Mouse (Mus musculus) intestine, embryonic 14.5 days (tissue): ENCODE data around the gene Aars2. TPM values are rescaled to one million over a fixed set of nuclear protein-coding genes. Genes with fewer than 3 reads are reported as not detected.

Source experiments
- ATAC-seq: fragments of 200-750 bp; cut with Nextera tagmentation; replicated peaks from 2 replicates; pipeline ENCODE4 v1.8.0; 2017; ENCODE audit warnings: low read depth, moderate number of reproducible peaks, moderate TSS enrichment, moderate library complexity; ENCODE audit not compliant: low FRiP score, low TSS enrichment
- DNase-seq: peaks from one replicate; pipeline ENCODE4 v3.0.0-alpha.2; 2018; ENCODE audit warnings: low spot score
- H3K27ac ChIP-seq: fragments of 300-500 bp; sonication (generic); 2 replicates; pipeline ENCODE4 v1.5.1; 2014; ENCODE audit warnings: low read depth, mild to moderate bottlenecking, control low read depth
- H3K27me3 ChIP-seq: fragments of 300-500 bp; sonication (generic); replicated peaks from 2 replicates; pipeline ENCODE4 v1.6.1; 2014; ENCODE audit warnings: low read length, control low read depth; ENCODE audit not compliant: control insufficient read depth, insufficient read depth
- H3K36me3 ChIP-seq: fragments of 300-500 bp; sonication (generic); 2 replicates; pipeline ENCODE4 v1.6.1; 2014; ENCODE audit warnings: low read length, control low read depth; ENCODE audit not compliant: control insufficient read depth, insufficient read depth
- H3K4me1 ChIP-seq: fragments of 300-500 bp; sonication (generic); replicated peaks from 2 replicates; pipeline ENCODE4 v1.6.1; 2014; ENCODE audit warnings: low read length, control low read depth, mixed read lengths; ENCODE audit not compliant: control insufficient read depth, insufficient read depth
- H3K4me2 ChIP-seq: fragments of 300-500 bp; sonication (generic); 2 replicates; pipeline ENCODE4 v1.6.1; 2014; ENCODE audit warnings: low read length
- H3K4me3 ChIP-seq: fragments of 300-500 bp; sonication (generic); 2 replicates; pipeline ENCODE4 v1.5.1; 2014; ENCODE audit warnings: low read depth, low read length, control low read depth, mixed read lengths
- H3K9ac ChIP-seq: fragments of 300-500 bp; sonication (generic); 2 replicates; pipeline ENCODE4 v1.6.1; 2014; ENCODE audit warnings: mild to moderate bottlenecking, low read length
- H3K9me3 ChIP-seq: fragments of 300-500 bp; sonication (generic); 2 replicates; pipeline ENCODE4 v1.6.1; 2016; ENCODE audit warnings: low read length, control low read depth; ENCODE audit not compliant: control insufficient read depth
- WGBS: fragments of 180-500 bp; shearing (Covaris S2); extraction: QIAGEN DNeasy Blood & Tissue Kit; methylation state at CpG from one replicate; pipeline ENCODE4 v1.1.7; 2014; 5-methylcytosine and 5-hydroxymethylcytosine counted together
- polyA plus RNA-seq: library from polyadenylated mRNA; unstranded; fragments of >200 nt; fragmentation: Nextera tagmentation; extraction: Ambion mirVana; gene quantifications from 2 replicates; pipeline ENCODE4 v1.2.1, GENCODE M21; 2014

The Aars2 gene
- polyA plus RNA-seq, 1 experiment from 2014 or later = 17.3 TPM

- Histone ChIP-seq H3K27me3 (no peaks in the 10 kb centered on the region), H3K9me3 (no peaks in the 10 kb centered on the region), H3K4me2 (no peak overlapping the region), H3K4me1 (peaks cover 21% of the 10 kb centered on the region), H3K36me3 (peaks cover 33% of the 10 kb centered on the region), H3K4me3 (0 out of 2 replicates have a peak overlapping the region, but pooled peaks have one; percentile 75), H3K9ac (no peak overlapping the region), H3K27ac (no peak overlapping the region)
- ATAC-seq (no peak), DNase-seq (no peak)
- 71% methylated on average over 12 of the region's 12 CpGs for WGBS
These were observed 56.6 kb downstream of the Aars2 start for GRCm38 (mm10) chr17:45563216-45563615.

GRCm38 (mm10) chr17:45563655-45564530 is 57.3 kb downstream of the Aars2 start, which contains the start of gene Slc35b2:
Gene Slc35b2 (plus strand): TSS chr17:45563874.
- Histone ChIP-seq H3K4me3 (peak within 1 kb of the TSS; percentile 75), H3K36me3 (peaks cover 39% of the 10 kb centered on the region), H3K27me3 (no peaks in the 10 kb centered on the region), H3K4me2 (peak within 1 kb of the TSS; percentile 93), H3K27ac (peak within 1 kb of the TSS; percentile 82), H3K9me3 (no peaks in the 10 kb centered on the region), H3K9ac (peak within 1 kb of the TSS; percentile 90), H3K4me1 (peaks cover 21% of the 10 kb centered on the region)
- DNase-seq (peak; percentile 94), ATAC-seq (peak; percentile 70)
- under 1% methylated on average over 60 of the region's 61 CpGs for WGBS

- H3K36me3 ChIP-seq = peaks cover 47% of the 10 kb centered on the region
- H3K27me3 ChIP-seq = no peaks in the 10 kb centered on the region
- H3K9me3 ChIP-seq = no peaks in the 10 kb centered on the region
- DNase-seq (peak; percentile 64), ATAC-seq (peak; percentile 2; the same call in 1 of the 2 replicates)
- WGBS = 5% methylated on average over 18 of the region's 18 CpGs
- H3K27ac ChIP-seq = peak overlapping the region; percentile 82; the same call in 1 of the 2 replicates
- peaks cover 21% of the 10 kb centered on the region for H3K4me1 ChIP-seq
- H3K4me2 ChIP-seq = peak overlapping the region; percentile 93
- H3K9ac ChIP-seq = peak overlapping the region; percentile 90
- H3K4me3 ChIP-seq = peak overlapping the region; percentile 75
These were observed 58.0 kb downstream of the Aars2 start for GRCm38 (mm10) chr17:45564531-45565084.

GRCm38 (mm10) chr17:45565103-45565502 is 58.5 kb downstream of the Aars2 start:
- 91% methylated on average over 11 of the region's 11 CpGs for WGBS
- peak overlapping the region; percentile 90 for H3K9ac ChIP-seq
- peaks cover 52% of the 10 kb centered on the region for H3K36me3 ChIP-seq
- H3K27ac ChIP-seq = no peak overlapping the region; the same call in 1 of the 2 replicates
- H3K4me1 ChIP-seq = peaks cover 21% of the 10 kb centered on the region
- H3K4me2 ChIP-seq = peak overlapping the region; percentile 93
- DNase-seq (no peak), ATAC-seq (no peak)
- H3K27me3 ChIP-seq = no peaks in the 10 kb centered on the region
- peak overlapping the region; percentile 75 for H3K4me3 ChIP-seq
- H3K9me3 ChIP-seq = no peaks in the 10 kb centered on the region

- 67% methylated on average over 1 of the region's 1 CpGs for WGBS
- Histone ChIP-seq H3K9ac (no peak overlapping the region), H3K4me1 (peaks cover 22% of the 10 kb centered on the region), H3K4me3 (no peak overlapping the region), H3K9me3 (no peaks in the 10 kb centered on the region), H3K36me3 (peaks cover 60% of the 10 kb centered on the region), H3K27me3 (no peaks in the 10 kb centered on the region), H3K4me2 (no peak overlapping the region), H3K27ac (no peak overlapping the region)
- ATAC-seq = no peak
- DNase-seq = no peak
These were observed 59.4 kb downstream of the Aars2 start for GRCm38 (mm10) chr17:45566031-45566359.

- Histone ChIP-seq H3K9me3 (no peaks in the 10 kb centered on the region), H3K27me3 (no peaks in the 10 kb centered on the region), H3K27ac (peak overlapping the region; percentile 33; the same call in 1 of the 2 replicates), H3K4me2 (no peak overlapping the region), H3K4me1 (peaks cover 27% of the 10 kb centered on the region), H3K36me3 (peaks cover 66% of the 10 kb centered on the region), H3K4me3 (no peak overlapping the region), H3K9ac (no peak overlapping the region)
- WGBS = 58% methylated on average over 18 of the region's 18 CpGs
- ATAC-seq = peak; percentile 7; the same call in 1 of the 2 replicates
- DNase-seq = peak; percentile 68
These were observed 59.9 kb downstream of the Aars2 start for GRCm38 (mm10) chr17:45566360-45567161.

GRCm38 (mm10) chr17:45567162-45567601 is 60.5 kb downstream of the Aars2 start:
- H3K9me3 ChIP-seq = no peaks in the 10 kb centered on the region
- DNase-seq (peak; percentile 68), ATAC-seq (peak; percentile 13; the same call in 1 of the 2 replicates)
- no peaks in the 10 kb centered on the region for H3K27me3 ChIP-seq
- H3K36me3 ChIP-seq = peaks cover 71% of the 10 kb centered on the region
- H3K27ac ChIP-seq = 0 out of 2 replicates have a peak overlapping the region, but pooled peaks have one; percentile 11
- no peak overlapping the region for H3K4me2 ChIP-seq
- peaks cover 32% of the 10 kb centered on the region for H3K4me1 ChIP-seq
- no peak overlapping the region for H3K9ac ChIP-seq
- 28% methylated on average over 4 of the region's 4 CpGs for WGBS
- H3K4me3 ChIP-seq = no peak overlapping the region

- no peak overlapping the region for H3K9ac ChIP-seq
- peaks cover 71% of the 10 kb centered on the region for H3K36me3 ChIP-seq
- H3K4me1 ChIP-seq = peaks cover 32% of the 10 kb centered on the region
- no peak overlapping the region for H3K4me3 ChIP-seq
- 88% methylated on average over 12 of the region's 12 CpGs for WGBS
- ATAC-seq (no peak), DNase-seq (no peak)
- no peaks in the 10 kb centered on the region for H3K27me3 ChIP-seq
- no peak overlapping the region for H3K4me2 ChIP-seq
- peak overlapping the region; percentile 2; the same call in 1 of the 2 replicates for H3K27ac ChIP-seq
- no peaks in the 10 kb centered on the region for H3K9me3 ChIP-seq
These were observed 62.3 kb downstream of the Aars2 start for GRCm38 (mm10) chr17:45568990-45569389.
